Mouse (Mus musculus): ENCODE measurements at regions not wholly inside any gene's neighbourhood (a gene's known extent, or its start where the extent isn't known, plus 50 kb on each side); places are given as distances from the start of the nearest gene placed in this dataset.

DNA sequence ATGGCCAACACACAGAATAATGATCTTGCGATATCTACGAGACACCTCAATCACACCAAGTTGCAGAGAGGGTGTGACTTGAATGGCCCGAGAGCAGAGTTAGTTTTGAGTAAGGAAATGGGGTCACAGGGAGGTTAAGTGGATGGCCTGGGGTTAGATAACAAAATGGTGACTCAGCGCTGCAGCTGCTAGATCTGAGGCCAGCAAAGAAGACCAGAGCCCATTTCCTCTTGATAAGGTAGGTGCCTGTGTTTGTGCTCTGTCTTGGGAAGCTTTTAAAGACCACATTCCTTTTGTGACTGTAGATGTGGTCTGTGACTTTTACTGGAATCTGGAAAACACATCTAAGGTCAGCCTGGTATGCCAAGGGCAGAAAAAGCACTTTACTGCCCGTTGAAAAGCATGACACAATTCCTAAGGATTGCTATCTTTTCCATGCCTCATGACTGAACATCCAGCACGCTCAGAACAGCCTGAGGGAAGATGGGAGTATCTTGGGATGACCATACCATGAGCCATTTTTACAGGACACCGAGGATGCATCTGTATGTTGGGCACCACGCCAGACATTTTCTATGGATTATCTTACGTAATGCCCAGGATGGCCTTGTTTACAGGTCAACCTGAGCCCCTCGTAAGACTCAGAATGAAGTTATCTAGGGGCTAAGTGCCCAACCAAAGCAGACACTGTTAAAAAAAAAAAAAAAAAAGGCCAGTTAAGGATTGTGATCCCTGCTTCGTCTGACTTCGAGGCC is 148.7 kb upstream of the Prickle1 start:
- intact Hi-C loops (cut with DNase I), result no loop called here

DNA sequence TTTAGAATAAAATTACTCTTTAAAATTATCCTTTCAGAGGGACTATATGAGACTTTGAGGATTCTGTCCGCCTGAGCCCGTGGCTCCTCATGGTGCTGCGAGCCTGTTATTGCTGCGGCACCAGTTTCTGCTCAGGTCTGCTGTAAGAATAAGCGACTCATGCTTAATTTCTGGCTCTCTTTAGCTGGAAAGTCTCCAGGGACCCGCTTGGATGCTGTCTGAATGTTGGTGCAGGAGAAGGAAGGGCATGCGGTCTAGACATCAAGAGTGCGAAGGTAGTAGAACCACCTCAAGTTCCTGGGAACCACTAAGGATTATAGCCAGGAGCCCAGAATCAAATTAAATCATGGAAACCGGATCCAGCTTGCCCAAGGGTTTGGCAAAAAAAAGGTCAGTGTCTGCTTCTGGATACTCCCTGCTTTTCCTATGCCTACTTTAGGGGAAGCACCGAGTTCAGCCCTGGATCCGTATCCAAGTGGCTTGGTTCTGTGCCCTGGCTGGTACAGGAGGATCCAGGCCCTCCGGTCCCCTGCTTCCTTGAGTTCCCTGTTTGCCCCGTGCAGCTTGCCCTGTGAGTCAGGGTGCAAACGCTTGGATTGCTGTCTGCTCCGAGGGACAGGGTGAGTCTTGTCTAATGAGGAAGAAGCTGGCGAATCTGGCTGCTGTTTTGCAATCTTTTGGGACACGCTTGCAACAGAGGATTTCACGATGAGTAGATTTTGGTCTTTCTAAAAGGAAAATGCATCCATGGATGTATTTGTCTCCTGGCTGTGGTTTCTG is 138.2 kb upstream of the Prickle1 start:
- intact Hi-C loops (cut with DNase I), result no loop called here

More for the DNA sequence above, 148.7 kb upstream of the Prickle1 start:
- no peak for DNase-seq (ENCODE audit: low spot score in 2 of 2)

DNA sequence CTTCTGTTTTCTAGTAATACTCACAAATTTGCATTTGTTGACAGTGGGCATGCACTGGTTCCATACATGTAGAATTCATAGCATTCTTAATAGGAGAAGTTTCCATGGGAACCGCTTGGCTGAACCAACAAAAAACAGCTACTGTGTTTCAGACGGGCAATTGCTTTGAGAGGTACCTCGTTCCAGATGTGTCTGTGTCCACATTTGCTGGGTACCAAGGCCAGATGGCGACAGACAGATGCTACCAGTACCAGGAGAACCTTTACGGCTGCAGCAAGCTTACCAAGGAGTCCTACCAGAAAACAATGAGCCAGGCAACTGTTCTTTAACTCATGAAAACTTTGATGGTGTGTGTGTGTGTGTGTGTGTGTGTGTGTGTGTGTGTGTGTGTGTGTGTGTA is 137.1 kb upstream of the Prickle1 start:
- no peak for DNase-seq (ENCODE audit: low spot score in 2 of 2)

More for the DNA sequence above, 138.2 kb upstream of the Prickle1 start:
- no peak for DNase-seq (ENCODE audit: low spot score in 2 of 2)

DNA sequence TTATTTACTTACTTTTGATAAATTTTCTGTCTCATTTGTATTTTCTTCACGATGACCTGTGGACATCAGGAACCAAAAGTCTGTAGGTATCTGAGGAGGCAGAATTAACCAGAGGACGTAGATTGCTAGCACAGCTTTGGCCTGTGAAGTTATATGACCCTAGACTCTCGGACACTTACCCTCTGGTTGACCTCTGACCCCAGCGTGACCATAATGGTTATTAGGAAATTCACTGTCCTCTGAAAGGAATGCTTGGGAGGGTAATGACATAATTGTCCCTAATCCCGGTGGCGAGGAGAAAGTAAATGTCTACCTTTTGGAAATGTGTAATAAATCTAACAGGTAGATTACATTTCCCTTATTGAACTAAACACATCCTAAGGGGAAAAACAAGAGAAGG is 135.5 kb upstream of the Prickle1 start:
- DNase-seq (ENCODE audit: low spot score in 2 of 2), result no peak
- intact Hi-C loops (cut with DNase I), result no loop called here

More for the DNA sequence above, 137.1 kb upstream of the Prickle1 start:
- intact Hi-C loops (cut with DNase I), result no loop called here

DNA sequence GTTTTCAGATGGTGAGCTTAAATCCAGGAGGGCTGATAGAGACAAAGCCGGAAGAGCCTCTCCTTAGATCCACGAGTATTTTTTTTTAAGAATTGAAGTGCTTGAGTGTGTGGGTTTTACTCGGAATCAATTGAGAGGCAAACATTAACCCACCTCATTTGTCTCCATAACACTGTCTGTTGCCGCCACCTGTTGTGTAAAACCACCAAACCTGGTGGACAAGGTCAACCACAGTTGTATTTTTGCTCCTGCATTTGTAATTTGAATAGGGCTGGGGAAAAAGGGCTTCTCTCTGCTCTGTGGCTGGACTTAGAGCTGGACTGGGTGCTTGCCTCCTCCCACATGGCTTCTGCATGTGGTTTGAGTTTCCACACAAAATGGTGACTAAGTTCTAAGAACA is 119.8 kb upstream of the Prickle1 start:
- intact Hi-C loops (cut with DNase I), result no loop called here
- no peak for DNase-seq (ENCODE audit: low spot score in 2 of 2)

DNA sequence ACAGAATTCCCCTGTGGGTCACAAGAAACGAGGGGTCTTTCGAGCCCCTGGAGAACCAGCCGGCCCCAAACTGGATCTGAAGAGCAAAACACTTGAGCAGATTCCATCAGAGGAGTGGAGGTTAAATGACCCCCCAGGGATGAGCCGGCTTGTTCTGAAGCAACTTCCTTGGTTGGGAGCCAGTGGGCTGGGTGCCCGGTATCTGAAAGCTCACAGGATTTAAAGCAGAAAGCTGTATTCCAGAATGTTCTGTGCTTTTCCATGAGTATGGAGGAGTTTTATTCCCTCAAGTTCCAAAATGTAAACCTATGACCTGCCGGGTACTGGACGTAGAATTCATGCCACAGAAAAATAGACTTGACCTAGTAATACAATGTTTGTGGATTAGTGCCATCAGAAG is 117.7 kb upstream of the Prickle1 start:
- peak; percentile 66 to 79 for DNase-seq (ENCODE audit: low spot score in 2 of 2)
- intact Hi-C loops (cut with DNase I), result no loop called here

DNA sequence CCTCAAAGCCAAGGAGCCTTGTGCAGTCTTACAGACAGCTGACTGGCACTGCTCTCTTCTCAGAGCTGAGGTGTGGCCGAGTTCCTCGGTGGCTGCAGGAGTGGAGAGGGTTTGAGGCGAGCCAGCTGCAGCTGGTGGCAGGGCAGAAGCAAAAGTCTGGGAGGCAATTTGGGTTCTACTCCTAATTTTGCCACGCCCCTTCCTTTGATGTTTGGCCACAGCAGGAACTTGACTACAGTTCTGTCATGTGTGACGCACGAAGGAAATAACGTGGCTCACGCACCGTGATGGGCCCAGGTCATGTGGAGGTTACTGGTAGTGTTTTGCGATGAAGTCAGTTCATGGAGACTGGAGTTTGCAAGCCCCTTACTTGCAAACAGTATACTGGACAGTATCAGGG is 116.9 kb upstream of the Prickle1 start:
- intact Hi-C loops (cut with DNase I), result no loop called here
- no peak for DNase-seq (ENCODE audit: low spot score in 2 of 2)

DNA sequence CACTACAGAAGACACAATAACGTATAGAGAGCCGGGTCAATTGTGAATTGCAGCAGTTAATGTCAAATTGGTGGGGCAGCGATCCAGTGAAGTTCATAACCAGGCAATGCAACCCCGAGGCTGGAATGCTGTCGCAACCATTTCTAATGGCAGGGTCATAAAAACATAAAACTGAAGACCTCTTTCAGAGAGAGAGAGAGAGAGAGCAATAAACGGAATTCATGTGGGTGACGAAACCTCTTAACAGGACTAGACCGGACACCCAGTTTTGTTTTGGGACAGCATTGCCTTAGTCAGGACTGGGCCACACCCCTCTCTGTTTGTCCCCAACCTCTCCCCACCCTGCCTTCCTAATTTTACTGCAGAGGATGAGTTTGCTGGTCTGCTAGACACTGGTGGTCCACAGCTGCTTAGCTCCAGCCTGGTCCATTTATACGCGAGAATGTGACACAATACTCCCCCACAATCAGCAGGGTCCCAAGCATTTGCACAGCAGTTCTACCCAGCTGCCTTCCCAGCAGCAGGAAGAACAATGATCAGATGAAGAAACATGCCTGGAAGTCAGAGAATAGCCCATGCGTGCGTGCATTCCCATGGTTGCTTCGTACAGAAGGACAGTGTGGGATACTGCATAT is 115.6 kb upstream of the Prickle1 start:
- intact Hi-C loops (cut with DNase I), result no loop called here
- no peak for DNase-seq (ENCODE audit: low spot score in 2 of 2)

DNA sequence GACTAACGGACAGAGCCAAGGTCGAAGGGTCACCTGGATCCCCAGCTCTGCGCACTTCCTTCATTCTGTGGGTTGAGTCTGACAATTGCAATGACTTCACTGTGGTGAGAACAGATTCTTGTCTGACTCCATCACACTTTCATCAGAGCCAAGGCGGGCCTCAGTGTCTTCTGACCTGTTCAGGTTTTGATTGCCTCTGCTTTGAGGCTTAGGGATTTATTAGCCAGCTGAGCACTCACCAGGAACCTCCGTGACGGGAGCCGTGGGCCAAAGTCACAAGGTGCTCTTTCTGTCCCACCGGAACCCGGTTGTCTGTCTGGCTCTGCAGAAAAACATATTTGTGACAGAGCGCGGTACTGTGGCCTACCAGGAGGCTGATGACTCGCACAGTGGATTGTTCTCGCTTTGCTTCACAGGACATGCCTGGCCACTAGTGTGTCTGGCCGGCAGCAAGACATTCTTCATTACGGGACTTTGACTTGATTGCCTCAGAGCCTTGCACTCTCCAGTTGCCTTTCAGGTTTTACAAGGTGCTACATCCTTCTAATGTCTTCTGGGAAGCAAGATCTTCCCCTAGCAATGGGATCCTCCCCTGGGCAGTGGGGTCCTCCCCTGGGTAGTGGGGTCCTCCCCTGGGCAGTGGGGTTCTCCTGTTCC is 114.9 kb upstream of the Prickle1 start:
- intact Hi-C loops (cut with DNase I), result no loop called here
- no peak for DNase-seq (ENCODE audit: low spot score in 2 of 2)

DNA sequence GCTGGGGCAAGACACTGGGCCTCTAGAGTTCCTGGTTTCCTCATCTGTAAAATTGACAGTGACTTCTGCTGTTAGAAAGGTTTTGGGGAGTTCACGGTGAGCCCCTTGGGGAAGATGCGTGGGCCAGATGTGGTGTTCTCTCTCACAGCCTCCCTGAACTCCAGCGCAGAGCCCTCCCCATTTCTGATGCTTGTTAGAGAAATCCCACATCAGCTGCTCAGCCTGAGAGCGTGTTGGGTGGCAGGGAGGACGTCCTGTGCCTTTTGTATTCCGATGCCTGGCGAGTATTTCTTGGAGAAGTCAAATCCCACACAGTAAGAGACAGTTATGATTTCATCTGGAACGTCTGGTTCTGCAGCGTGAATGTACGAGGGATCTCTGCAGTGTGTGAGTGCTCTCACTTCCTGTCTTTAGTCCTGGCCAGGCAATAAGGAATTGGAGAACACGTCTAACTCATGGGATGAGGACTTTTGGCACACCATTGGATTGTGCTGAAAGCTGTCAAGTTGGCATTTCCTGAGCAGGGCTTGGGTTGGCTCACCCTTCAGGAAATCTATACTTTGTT is 110.8 kb upstream of the Prickle1 start:
- intact Hi-C loops (cut with DNase I), result no loop called here
- DNase-seq (ENCODE audit: low spot score in 2 of 2), result no peak

DNA sequence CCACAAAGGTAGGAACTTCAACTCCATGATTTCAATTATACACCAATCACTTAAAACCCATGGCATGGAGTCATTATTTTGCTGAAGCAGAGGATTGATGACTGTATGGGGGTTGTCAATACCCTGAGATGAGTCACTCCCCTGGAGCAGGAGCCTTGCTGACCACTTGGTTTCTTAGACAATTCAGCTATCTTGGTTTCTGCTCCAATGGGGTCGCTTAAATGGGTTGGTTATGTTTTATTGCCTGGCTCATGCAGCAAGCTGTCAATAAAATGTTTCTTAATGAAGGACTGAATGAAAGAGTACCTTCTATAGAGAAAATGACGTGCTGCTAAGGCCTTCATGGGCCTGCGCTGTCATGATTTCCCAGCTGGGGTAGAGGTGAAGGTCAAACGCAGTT is 110.0 kb upstream of the Prickle1 start:
- no peak for DNase-seq (ENCODE audit: low spot score in 2 of 2)
- intact Hi-C loops (cut with DNase I), result no loop called here

DNA sequence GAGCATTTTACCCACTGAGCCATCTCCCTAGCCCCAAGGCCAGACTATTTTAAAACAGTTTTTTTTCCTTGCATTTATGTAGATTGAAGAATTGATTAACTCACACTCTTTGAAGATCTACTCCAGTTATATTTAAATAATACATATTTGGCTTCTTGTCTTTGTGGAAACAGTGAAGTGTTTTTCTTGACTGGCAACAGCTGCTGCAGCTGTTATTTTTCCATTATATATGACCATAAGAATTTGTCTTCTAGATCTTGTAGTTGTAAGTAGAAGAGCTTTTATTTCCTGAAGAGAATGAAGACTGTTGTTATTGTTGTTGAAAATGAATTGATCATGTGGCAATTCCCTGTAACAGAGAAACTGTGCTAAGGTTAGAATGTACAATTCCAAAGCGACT is 109.4 kb upstream of the Prickle1 start:
- intact Hi-C loops (cut with DNase I), result no loop called here
- DNase-seq (ENCODE audit: low spot score in 2 of 2), result no peak

DNA sequence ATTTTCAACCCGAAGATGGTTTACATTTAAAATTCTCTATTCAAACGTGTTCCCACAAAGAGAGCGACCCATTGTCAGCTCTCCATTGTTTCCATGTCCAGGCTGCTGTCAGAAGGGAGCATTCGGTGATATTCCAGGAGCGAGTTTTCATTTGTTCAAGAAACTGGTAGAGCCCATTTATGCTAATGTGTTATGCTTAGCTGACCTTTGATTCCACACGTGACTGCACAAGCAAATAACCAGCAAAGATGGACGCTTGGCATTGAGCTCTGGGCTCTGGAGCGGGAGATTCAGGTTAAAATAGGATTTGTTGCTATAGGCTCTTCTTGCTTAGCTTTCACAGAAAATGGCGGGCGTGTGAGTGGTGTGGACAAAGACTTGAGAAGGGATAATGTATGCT is 105.3 kb upstream of the Prickle1 start:
- intact Hi-C loops (cut with DNase I), result no loop called here
- no peak for DNase-seq (ENCODE audit: low spot score in 2 of 2)

DNA sequence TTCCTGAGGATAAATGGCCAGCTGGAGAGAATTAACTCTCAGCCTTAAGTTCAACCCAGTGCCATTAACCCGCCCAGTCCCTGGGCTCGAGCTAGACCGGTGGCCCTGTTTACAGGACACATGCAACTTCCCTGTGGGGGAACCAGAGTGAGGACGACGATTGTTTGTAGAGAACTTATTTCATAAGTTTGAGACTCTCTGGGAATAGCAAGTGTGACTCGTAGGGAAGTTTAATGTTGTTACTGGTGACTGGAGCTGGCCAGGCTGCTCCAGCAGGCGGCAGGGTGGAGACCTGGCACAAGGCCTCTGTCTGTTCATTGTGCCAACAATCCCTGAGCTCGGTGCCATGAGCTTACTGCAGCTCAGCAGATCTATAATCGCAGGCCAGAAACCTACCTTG is 104.3 kb upstream of the Prickle1 start:
- DNase-seq (ENCODE audit: low spot score in 2 of 2), result peak; percentile 8 to 24
- intact Hi-C loops (cut with DNase I), result loop anchor here (5.0 to 10.0 kb wide), 2 partner anchors 103 to 125 kb away; partner anchors contain the start of gene Prickle1

DNA sequence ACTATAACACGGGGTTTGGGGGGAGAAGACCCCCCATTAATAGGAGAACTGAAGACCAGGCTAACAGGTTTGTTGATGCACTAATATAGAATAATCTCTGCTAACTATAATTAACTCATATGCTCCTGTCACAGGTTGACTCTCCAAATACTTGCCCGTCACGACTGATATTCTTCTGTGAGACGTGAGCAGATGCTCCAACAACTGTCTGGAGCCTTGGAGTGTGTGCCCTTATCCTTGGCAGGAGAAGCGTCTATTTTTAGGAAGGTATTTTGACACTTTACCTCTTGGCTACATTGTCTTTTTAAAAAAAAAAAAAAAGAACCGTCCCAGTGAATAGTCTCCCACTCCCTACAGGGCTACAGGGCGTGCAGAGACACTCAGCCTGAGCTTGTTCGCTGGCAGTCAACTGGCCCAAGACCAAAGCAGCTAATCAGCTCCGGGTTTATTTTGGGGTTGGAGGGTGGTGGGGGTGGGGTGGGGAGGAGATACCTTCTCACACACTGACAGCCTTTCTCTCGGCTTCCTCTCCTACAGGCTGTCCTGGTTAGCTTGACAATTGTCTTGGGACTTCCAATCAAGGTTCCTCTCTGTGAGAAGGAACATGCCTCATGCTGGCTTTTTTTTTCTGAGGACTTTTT is 102.6 kb upstream of the Prickle1 start:
- peak in 1 of 2 experiments; percentile 29 for DNase-seq (ENCODE audit: low spot score in 2 of 2)
- intact Hi-C loops (cut with DNase I), result loop anchor here (5.0 to 10.0 kb wide), 2 partner anchors 101 to 126 kb away; partner anchors contain the start of gene Prickle1

DNA sequence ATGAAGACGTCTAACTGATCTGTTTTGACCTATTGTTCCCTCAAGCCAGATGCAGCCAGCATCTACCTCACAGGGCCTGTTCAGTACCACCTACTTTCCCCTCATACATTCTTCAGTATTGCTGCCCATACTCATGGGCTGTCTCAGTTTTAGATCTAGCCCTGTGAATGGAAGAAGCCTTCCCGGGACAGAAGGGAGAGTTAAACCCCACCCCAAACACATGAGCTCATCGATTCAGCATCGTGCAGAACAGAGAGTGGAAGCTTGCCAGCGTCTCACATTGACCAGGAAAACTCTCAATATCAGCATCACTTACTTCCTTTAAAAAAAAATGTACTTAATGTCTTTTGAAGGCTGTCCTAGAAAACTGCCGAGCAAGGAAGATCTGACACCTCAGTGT is 95.0 kb upstream of the Prickle1 start:
- DNase-seq (ENCODE audit: low spot score in 2 of 2), result peak; percentile 17 to 23
- intact Hi-C loops (cut with DNase I), result loop anchor here (10.0 kb wide), 1 partner anchor 134 kb away; no protein-coding TSS in a partner anchor

DNA sequence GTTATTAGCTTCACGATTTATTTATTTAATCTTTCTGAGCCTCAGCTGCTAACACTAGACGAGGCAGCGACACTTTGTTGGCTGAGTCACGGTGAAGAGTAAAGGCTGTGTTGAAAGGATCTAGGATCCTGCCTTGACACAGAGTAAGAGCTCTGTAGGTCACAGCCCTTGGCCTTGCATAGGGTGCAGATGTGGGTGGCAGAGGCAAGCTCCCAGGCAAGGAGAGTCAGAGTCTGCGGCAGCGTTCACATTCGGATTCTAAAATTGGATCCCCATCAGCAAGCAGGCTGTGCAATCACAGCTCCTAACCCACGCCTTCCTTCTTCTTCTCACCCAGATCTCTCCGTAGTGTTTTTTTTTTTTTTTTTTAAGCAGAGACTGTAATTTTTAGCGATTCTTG is 94.3 kb upstream of the Prickle1 start:
- DNase-seq (ENCODE audit: low spot score in 2 of 2), result peak; percentile 65 to 80
- intact Hi-C loops (cut with DNase I), result loop anchor here (10.0 kb wide), 1 partner anchor 135 kb away; no protein-coding TSS in a partner anchor

DNA sequence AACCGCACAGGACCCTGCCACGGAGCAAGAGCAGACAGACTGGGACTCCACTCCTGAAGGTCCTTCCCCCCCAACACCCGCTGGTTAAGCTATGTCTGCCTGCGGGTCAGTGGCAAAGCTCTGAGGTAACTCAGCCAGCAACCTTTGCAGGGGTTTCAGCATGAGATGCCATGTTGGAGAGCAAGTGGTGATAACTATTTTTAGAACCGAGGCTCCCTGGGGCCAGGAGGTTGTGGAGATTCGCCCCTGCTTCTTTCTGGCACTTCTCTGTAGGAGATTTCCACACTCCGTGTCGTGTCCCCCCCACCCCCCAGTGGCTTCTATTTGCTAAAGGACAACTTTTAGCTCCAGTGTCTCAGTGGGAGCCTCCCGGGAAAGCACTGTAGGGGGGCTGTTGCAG is 90.7 kb upstream of the Prickle1 start:
- no peak for DNase-seq (ENCODE audit: low spot score in 2 of 2)
- intact Hi-C loops (cut with DNase I), result no loop called here

DNA sequence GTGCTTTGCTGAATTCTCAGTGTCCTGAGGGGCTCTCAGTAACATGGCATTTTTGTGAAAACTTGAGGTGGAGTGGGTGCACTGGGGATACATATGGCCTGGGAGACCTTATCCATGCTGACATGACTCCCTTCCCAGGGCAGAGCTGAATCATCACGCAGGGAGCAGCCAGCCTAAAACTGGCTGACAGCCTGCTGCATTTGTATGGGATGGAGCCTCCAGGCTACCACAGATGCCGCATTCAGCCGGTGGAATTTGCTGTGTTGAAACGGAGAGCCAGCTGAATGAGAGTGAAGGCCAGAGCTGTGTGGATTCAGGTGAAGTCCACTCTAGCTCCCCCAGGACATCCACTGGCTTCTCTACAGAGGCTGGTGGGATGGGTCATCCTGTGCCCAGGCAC is 85.9 kb upstream of the Prickle1 start:
- intact Hi-C loops (cut with DNase I), result no loop called here
- DNase-seq (ENCODE audit: low spot score in 2 of 2), result no peak
